Mouse (Mus musculus) hindbrain, embryonic 10.5 days (tissue): ENCODE results near the gene Pomgnt1. TPM values are rescaled to one million over a fixed set of nuclear protein-coding genes. Genes with fewer than 3 reads are reported as not detected.

Experiments used
- DNase-seq: peaks from one replicate; pipeline ENCODE4 v3.0.0-alpha.2; 2017; ENCODE audit warnings: low spot score
- H3K27ac ChIP-seq: fragments of 300-500 bp; sonication (generic); 2 replicates; pipeline ENCODE4 v1.5.1; 2016; ENCODE audit warnings: mild to moderate bottlenecking, moderate library complexity
- H3K27me3 ChIP-seq: fragments of 300-500 bp; sonication (generic); 2 replicates; pipeline ENCODE4 v1.6.1; 2016; ENCODE audit warnings: mild to moderate bottlenecking; ENCODE audit not compliant: poor library complexity, insufficient read depth, severe bottlenecking
- H3K36me3 ChIP-seq: fragments of 300-500 bp; sonication (generic); 2 replicates; pipeline ENCODE4 v1.6.1; 2016; ENCODE audit warnings: mild to moderate bottlenecking, moderate library complexity
- H3K4me1 ChIP-seq: fragments of 300-500 bp; sonication (generic); replicated peaks from 2 replicates; pipeline ENCODE4 v1.6.1; 2016; ENCODE audit warnings: mild to moderate bottlenecking
- H3K4me3 ChIP-seq: fragments of 300-500 bp; sonication (generic); 2 replicates; pipeline ENCODE4 v1.5.1; 2016; ENCODE audit warnings: mild to moderate bottlenecking, moderate library complexity
- H3K9me3 ChIP-seq: fragments of 300-500 bp; sonication (generic); 2 replicates; pipeline ENCODE4 v1.6.1; 2016; ENCODE audit warnings: mild to moderate bottlenecking, moderate library complexity
- WGBS: fragments of 180-500 bp; shearing (Covaris S2); methylation state at CpG from one replicate; pipeline ENCODE4 v1.1.7; 2016; 5-methylcytosine and 5-hydroxymethylcytosine counted together
- polyA plus RNA-seq: library from polyadenylated mRNA; unstranded; fragments of >200 nt; fragmentation: Nextera tagmentation; extraction: Ambion mirVana; gene quantifications from 2 replicates; pipeline ENCODE4 v1.2.1, GENCODE M21; 2016

The Pomgnt1 gene
- polyA plus RNA-seq, 1 experiment from 2014 or later: 55.0 TPM

DNA sequence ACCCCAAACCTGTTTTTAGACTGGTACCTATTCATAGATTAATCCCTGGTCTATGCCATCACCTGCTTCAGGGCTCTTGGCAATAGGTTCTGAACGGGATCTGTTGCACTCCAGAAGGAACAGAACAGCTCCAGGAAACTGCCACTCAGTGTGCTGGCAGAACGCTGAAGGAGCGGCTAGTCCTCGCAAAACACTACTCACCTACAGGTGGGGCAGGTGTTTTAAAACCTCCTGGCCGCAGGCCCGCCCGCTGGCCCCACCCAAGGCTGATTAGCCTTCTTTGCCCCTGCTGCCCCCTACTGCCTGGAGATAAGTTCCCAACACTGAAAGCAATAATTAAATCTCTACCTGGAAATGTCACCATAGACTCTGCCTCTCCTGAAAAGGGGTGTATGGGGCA, 43.8 kb downstream of the Pomgnt1 start, which contains the start of gene Tspan1:
TSS of gene Tspan1 (minus strand) at position 198 of the 400 bp plus-strand sequence.
- no peaks in the 10 kb centered on the region for H3K27me3 ChIP-seq
- H3K4me3 ChIP-seq: no peak within 1 kb of the TSS
- H3K9me3 ChIP-seq: no peaks in the 10 kb centered on the region
- no peaks in the 10 kb centered on the region for H3K36me3 ChIP-seq
- H3K4me1 ChIP-seq: peaks cover 12% of the 10 kb centered on the region; the same call in 1 of the 2 replicates
- 33% methylated on average over 7 of the region's 7 CpGs for WGBS
- no peak for DNase-seq
- no peak within 1 kb of the TSS for H3K27ac ChIP-seq

- H3K4me3 ChIP-seq: no peak overlapping the region
- peak; percentile 67 for DNase-seq
- no peak overlapping the region for H3K27ac ChIP-seq
- WGBS: 85% methylated on average over 7 of the region's 8 CpGs
- H3K36me3 ChIP-seq: no peaks in the 10 kb centered on the region
- H3K27me3 ChIP-seq: no peaks in the 10 kb centered on the region
- H3K4me1 ChIP-seq: peaks cover 16% of the 10 kb centered on the region
- H3K9me3 ChIP-seq: no peaks in the 10 kb centered on the region
These were observed 45.1 kb downstream of the Pomgnt1 start for GRCm38 (mm10) chr4:116168617-116169352.

DNA sequence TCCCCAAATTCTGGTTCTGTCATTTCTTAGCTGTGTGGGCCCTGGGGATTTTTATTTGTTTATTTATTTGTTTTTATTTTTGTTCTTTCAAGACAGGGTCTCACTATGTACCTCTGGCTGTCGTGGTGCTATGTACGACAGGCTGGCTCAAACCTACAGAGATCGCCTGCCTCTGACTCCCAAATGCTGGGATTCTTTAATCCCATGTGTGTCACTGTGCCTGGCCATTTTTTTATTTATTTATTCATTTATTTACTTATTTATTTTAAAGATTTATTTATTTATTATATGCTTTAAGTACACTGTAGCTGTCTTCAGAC, 45.7 kb downstream of the Pomgnt1 start:
- DNase-seq: no peak
- Histone ChIP-seq H3K36me3 (no peaks in the 10 kb centered on the region), H3K27me3 (no peaks in the 10 kb centered on the region), H3K4me3 (no peak overlapping the region), H3K4me1 (peaks cover 19% of the 10 kb centered on the region), H3K9me3 (no peaks in the 10 kb centered on the region), H3K27ac (no peak overlapping the region)
- 73% methylated on average over 3 of the region's 3 CpGs for WGBS

DNA sequence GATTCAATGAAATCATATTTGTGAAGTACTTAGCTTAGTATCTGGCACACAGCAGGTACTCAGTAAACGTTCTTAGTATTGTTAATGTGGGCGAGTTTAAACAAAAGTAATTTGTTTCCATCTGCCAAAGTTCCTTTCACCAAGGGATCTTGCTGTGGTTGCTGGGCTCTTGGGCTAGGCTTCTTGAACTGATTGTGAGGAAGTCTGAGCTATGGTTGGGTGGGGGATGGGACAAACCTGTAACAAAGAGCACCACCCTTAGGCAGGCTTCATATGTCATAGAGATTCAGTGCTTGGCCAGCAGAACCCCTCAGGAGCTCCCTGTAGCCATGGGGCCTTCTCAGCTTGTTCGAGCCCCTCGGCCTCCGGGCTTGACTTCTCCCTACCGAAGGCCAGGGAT, 49.4 kb downstream of the Pomgnt1 start, which contains the start of the genes 1700042G07Rik and Gm49337:
TSS of gene 1700042G07Rik (plus strand) at position 301 of the 400 bp plus-strand sequence.
TSS of gene Gm49337 (plus strand) at position 313 of the 400 bp plus-strand sequence.
- no peak within 1 kb of the TSS for H3K4me3 ChIP-seq
- WGBS: 84% methylated on average over 6 of the region's 6 CpGs
- no peak within 1 kb of the TSS for H3K27ac ChIP-seq
- H3K27me3 ChIP-seq: peaks cover 3% of the 10 kb centered on the region; the same call in 1 of the 2 replicates
- DNase-seq: no peak
- peaks cover 42% of the 10 kb centered on the region for H3K4me1 ChIP-seq
- H3K36me3 ChIP-seq: no peaks in the 10 kb centered on the region
- no peaks in the 10 kb centered on the region for H3K9me3 ChIP-seq

GRCm38 (mm10) chr4:116173752-116174151, 50.1 kb downstream of the Pomgnt1 start:
- Histone ChIP-seq H3K27ac (no peak overlapping the region), H3K4me1 (peaks cover 42% of the 10 kb centered on the region)
- WGBS: 84% methylated on average over 4 of the region's 4 CpGs

DNA sequence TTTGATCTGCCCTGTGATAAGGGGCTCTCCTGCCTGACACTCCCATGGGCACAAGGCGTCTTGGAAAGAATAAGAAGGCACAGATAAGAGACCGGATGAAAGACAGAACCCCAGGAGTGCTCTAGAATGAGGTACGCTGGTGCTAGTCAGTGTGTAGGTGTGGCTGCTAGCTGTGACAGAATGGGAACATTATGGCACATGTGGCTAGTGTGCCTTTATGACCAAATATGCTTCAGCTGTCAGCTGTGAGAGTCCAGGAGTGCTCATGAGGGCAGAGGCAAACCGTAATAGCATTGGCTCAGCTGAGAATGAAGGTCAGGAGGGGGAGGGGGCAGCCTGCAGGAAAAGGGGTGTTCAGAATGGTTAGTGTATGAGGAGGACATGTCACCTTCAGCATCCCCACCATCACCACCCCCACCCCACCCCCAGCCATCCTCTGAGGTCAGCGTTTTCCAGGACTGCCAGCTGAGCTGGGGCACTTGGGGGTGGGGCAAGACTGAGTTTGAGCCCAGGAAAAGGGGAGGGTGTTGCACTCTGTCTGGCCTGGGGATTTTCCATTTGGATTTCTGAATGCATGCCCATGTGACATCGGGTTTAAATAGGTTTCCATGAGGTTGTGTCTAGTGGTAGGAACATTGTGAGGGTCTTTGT, 51.0 kb downstream of the Pomgnt1 start:
- no peak for DNase-seq
- Histone ChIP-seq H3K27me3 (peaks cover 3% of the 10 kb centered on the region; the same call in 1 of the 2 replicates), H3K36me3 (no peaks in the 10 kb centered on the region), H3K9me3 (no peaks in the 10 kb centered on the region), H3K4me3 (no peak overlapping the region), H3K27ac (peak overlapping the region; percentile 35; the same call in 1 of the 2 replicates), H3K4me1 (peaks cover 42% of the 10 kb centered on the region)
- WGBS: 55% methylated on average over 6 of the region's 6 CpGs

More at GRCm38 (mm10) chr4:116173752-116174151, 50.1 kb downstream of the Pomgnt1 start:
- H3K4me3 ChIP-seq: no peak overlapping the region
- no peaks in the 10 kb centered on the region for H3K36me3 ChIP-seq
- no peaks in the 10 kb centered on the region for H3K9me3 ChIP-seq
- H3K27me3 ChIP-seq: peaks cover 3% of the 10 kb centered on the region; the same call in 1 of the 2 replicates
- DNase-seq: no peak

- no peak overlapping the region for H3K4me3 ChIP-seq
- H3K36me3 ChIP-seq: no peaks in the 10 kb centered on the region
- H3K9me3 ChIP-seq: no peaks in the 10 kb centered on the region
- H3K27me3 ChIP-seq: peaks cover 3% of the 10 kb centered on the region; the same call in 1 of the 2 replicates
- peaks cover 42% of the 10 kb centered on the region for H3K4me1 ChIP-seq
- DNase-seq: no peak
- H3K27ac ChIP-seq: peak overlapping the region; percentile 35; the same call in 1 of the 2 replicates
These were observed 51.5 kb downstream of the Pomgnt1 start for GRCm38 (mm10) chr4:116175136-116175535.

DNA sequence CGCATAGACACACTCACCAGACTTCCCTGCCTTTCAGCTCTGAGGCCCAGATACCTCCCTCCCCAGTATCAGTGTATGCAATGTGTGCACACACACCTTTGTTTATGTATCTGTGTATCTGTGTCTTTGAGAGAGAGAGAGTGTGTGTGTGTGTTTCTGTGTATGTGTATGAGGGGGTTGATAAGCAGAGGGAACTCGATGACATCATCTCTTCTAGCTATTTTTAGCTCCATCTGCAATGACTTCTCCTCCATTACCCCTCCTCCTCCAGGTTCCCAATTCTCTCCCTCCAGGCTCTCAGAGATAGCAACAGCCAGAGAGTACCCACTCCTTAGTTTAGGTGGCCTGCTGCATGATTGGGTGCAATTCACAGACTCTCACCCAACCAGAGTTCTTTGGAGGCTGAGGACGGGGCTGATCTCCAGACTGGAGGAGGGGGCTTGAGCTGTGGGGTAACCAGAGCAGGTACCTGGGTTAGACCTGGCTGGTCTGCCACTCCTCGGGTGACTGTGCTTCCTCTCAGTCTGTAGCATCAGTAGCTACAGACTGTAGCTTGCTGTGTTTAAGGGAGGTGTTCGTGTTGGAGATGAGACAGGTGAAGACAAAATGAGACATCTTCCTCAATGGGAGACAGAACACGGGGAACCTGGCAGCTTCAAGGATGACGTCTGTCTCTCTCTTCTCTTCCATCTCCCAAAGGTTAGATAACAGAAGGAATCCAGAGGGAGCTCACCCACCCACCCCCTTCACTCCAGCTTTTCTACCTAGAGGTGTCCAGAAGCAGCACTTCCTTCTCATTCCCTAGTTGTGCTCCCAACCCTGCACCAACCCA, 52.3 kb downstream of the Pomgnt1 start:
- 72% methylated on average over 7 of the region's 7 CpGs for WGBS
- Histone ChIP-seq H3K4me1 (peaks cover 42% of the 10 kb centered on the region), H3K4me3 (peak overlapping the region; percentile 2; the same call in 1 of the 2 replicates), H3K36me3 (no peaks in the 10 kb centered on the region), H3K9me3 (no peaks in the 10 kb centered on the region), H3K27me3 (peaks cover 3% of the 10 kb centered on the region; the same call in 1 of the 2 replicates), H3K27ac (peak overlapping the region; percentile 82)
- no peak for DNase-seq

- no peaks in the 10 kb centered on the region for H3K36me3 ChIP-seq
- peaks cover 43% of the 10 kb centered on the region for H3K4me1 ChIP-seq
- peak; percentile 43 for DNase-seq
- H3K27ac ChIP-seq: peak overlapping the region; percentile 82
- 30% methylated on average over 10 of the region's 10 CpGs for WGBS
- no peaks in the 10 kb centered on the region for H3K9me3 ChIP-seq
- peak overlapping the region; percentile 2; the same call in 1 of the 2 replicates for H3K4me3 ChIP-seq
- H3K27me3 ChIP-seq: peaks cover 3% of the 10 kb centered on the region; the same call in 1 of the 2 replicates
These were observed 52.9 kb downstream of the Pomgnt1 start for GRCm38 (mm10) chr4:116176543-116176988.

DNA sequence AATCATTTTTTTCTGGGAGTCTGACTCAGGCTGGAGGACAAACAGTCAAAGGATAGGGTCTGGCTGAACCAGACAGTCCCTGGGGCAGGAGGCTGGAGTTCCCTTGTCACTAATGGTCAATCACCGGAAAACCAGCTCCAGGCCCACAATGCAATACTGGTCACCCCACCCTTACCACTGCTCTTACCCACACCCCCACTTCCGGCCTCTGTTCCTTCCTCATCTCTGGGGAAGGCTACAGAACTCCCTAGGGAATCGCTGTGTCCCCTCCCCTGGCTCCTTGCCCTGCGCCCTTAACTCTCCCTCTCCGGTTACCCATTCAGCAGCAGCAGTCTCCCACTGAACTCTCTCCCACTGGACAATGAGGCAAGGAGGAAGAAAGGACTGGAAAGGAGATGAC, 53.5 kb downstream of the Pomgnt1 start:
- Histone ChIP-seq H3K27ac (peak overlapping the region; percentile 78), H3K27me3 (peaks cover 3% of the 10 kb centered on the region; the same call in 1 of the 2 replicates), H3K4me1 (peaks cover 49% of the 10 kb centered on the region), H3K4me3 (no peak overlapping the region), H3K9me3 (no peaks in the 10 kb centered on the region), H3K36me3 (no peaks in the 10 kb centered on the region)
- WGBS: 33% methylated on average over 5 of the region's 5 CpGs
- DNase-seq: no peak

- Histone ChIP-seq H3K27ac (no peak overlapping the region; the same call in 1 of the 2 replicates), H3K36me3 (no peaks in the 10 kb centered on the region), H3K4me1 (peaks cover 28% of the 10 kb centered on the region), H3K4me3 (no peak overlapping the region), H3K9me3 (no peaks in the 10 kb centered on the region), H3K27me3 (no peaks in the 10 kb centered on the region)
- DNase-seq: no peak
- WGBS: 19% methylated on average over 3 of the region's 3 CpGs
These were observed 58.4 kb downstream of the Pomgnt1 start for GRCm38 (mm10) chr4:116182079-116182478.

GRCm38 (mm10) chr4:116182745-116183144, 59.1 kb downstream of the Pomgnt1 start:
- Histone ChIP-seq H3K9me3 (no peaks in the 10 kb centered on the region), H3K4me1 (peaks cover 22% of the 10 kb centered on the region), H3K4me3 (peak overlapping the region; percentile 18), H3K36me3 (no peaks in the 10 kb centered on the region), H3K27me3 (no peaks in the 10 kb centered on the region), H3K27ac (peak overlapping the region; percentile 73)
- peak; percentile 47 for DNase-seq
- 5% methylated on average over 12 of the region's 12 CpGs for WGBS
